Mouse (Mus musculus) hindbrain, embryonic 16.5 days (tissue): ENCODE results near the gene Mmp27. TPM values are rescaled to one million over a fixed set of nuclear protein-coding genes. Genes with fewer than 3 reads are reported as not detected.

Source experiments
- ATAC-seq: fragments of 200-750 bp; cut with Nextera tagmentation; 2 replicates; pipeline ENCODE4 v1.8.0; 2017; ENCODE audit warnings: moderate TSS enrichment, moderate library complexity
- H3K27ac ChIP-seq: fragments of 300-500 bp; sonication (generic); 2 replicates; pipeline ENCODE4 v1.5.1; 2014; ENCODE audit warnings: low read depth, mild to moderate bottlenecking, control low read depth, low read length, moderate library complexity
- H3K27me3 ChIP-seq: fragments of 300-500 bp; sonication (generic); replicated peaks from 2 replicates; pipeline ENCODE4 v1.6.1; 2014; ENCODE audit warnings: low read length; ENCODE audit not compliant: control insufficient read depth, insufficient read depth
- H3K36me3 ChIP-seq: fragments of 300-500 bp; sonication (generic); 2 replicates; pipeline ENCODE4 v1.6.1; 2014; ENCODE audit warnings: mild to moderate bottlenecking, low read length, moderate library complexity, mixed read lengths; ENCODE audit not compliant: control insufficient read depth, insufficient read depth
- H3K4me1 ChIP-seq: fragments of 300-500 bp; sonication (generic); 2 replicates; pipeline ENCODE4 v1.6.1; 2014; ENCODE audit warnings: low read depth, low read length; ENCODE audit not compliant: control insufficient read depth, insufficient read depth
- H3K4me2 ChIP-seq: fragments of 300-500 bp; sonication (generic); 2 replicates; pipeline ENCODE4 v1.6.1; 2014; ENCODE audit warnings: mild to moderate bottlenecking, low read length, control low read depth, moderate library complexity
- H3K4me3 ChIP-seq: fragments of 300-500 bp; sonication (generic); 2 replicates; pipeline ENCODE4 v1.5.1; 2014; ENCODE audit warnings: mild to moderate bottlenecking, low read length, control low read depth, moderate library complexity
- H3K9ac ChIP-seq: fragments of 300-500 bp; sonication (generic); 2 replicates; pipeline ENCODE4 v1.6.1; 2014; ENCODE audit warnings: low read depth, mild to moderate bottlenecking, control low read depth, low read length, moderate library complexity
- H3K9me3 ChIP-seq: fragments of 300-500 bp; sonication (generic); 2 replicates; pipeline ENCODE4 v1.6.1; 2014; ENCODE audit warnings: mild to moderate bottlenecking, low read length, moderate library complexity; ENCODE audit not compliant: control insufficient read depth
- WGBS: fragments of 180-500 bp; shearing (Covaris S2); extraction: QIAGEN DNeasy Blood & Tissue Kit; methylation state at CpG from one replicate; pipeline ENCODE4 v1.1.7; 2014; 5-methylcytosine and 5-hydroxymethylcytosine counted together
- polyA plus RNA-seq: library from polyadenylated mRNA; unstranded; fragments of >200 nt; fragmentation: Nextera tagmentation; extraction: Ambion mirVana; gene quantifications from 2 replicates; pipeline ENCODE4 v1.2.1, GENCODE M21; 2015

Gene Mmp27
- not detected in 2 replicates for polyA plus RNA-seq

DNA sequence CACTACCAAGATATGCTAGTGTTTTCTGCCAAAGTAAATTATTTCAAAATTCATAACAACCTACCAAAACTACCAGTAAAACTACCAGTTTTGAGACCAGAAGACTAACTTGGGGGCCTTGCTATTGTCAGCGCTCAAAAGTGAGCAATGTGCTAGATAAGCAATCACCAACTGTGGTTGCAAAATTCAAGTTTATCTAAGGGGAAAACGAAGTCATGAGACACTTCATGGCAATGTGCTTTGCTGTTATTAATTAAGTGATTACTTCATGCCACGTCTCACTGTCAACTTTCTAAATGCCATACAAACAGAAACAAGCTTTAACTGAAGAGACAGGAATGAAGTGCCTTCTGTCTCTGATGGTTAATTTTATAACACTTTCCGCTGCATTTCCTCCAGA is at the start of gene Mmp27:
Mmp27 (plus strand) TSS at position 235 of the 400 bp plus-strand sequence.
- 84% methylated on average over 4 of the region's 4 CpGs for WGBS
- H3K9me3 ChIP-seq: no peaks in the 10 kb centered on the region
- no peak within 1 kb of the TSS for H3K4me3 ChIP-seq
- H3K27ac ChIP-seq: no peak within 1 kb of the TSS
- no peak for ATAC-seq
- H3K4me2 ChIP-seq: no peak within 1 kb of the TSS
- H3K27me3 ChIP-seq: no peaks in the 10 kb centered on the region
- no peaks in the 10 kb centered on the region for H3K36me3 ChIP-seq
- no peak within 1 kb of the TSS for H3K9ac ChIP-seq
- H3K4me1 ChIP-seq: no peaks in the 10 kb centered on the region

DNA sequence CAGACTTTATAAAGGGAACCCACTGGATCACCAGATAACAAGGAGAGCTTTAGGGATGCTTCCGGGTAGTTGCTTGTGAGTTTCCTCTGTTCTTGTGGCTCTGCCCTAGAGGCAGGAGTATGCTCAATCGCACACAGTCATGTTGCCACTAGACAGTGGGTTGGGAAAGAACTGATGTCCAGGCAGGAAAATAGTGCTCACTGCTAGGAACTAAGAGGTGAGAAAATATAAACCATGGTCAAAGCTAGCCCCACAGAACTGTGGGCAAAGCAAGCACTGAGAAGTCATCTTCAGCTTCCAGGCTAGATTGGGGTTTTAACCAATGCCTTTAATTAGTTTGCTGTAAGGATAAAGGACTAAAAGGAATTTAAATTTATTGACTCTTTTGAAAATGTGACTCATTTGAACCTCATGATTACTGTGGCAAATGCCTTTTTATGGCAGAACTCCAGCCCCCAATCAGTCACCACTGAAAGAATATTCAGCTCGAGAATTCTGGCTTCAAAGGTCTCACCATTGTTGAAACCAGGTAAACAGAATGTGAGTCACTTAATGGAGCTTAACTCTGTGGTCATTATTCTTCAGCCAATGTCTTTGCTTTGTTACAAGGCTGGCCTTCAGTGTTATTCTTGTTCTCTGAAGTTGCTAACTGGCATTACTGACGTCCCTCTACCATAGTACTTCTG is 44.8 kb upstream of the Mmp27 start:
- no peak overlapping the region for H3K4me2 ChIP-seq
- 75% methylated on average over 4 of the region's 4 CpGs for WGBS
- no peak for ATAC-seq
- H3K9ac ChIP-seq: no peak overlapping the region
- no peaks in the 10 kb centered on the region for H3K36me3 ChIP-seq
- H3K4me1 ChIP-seq: no peaks in the 10 kb centered on the region
- H3K27me3 ChIP-seq: no peaks in the 10 kb centered on the region
- no peak overlapping the region for H3K4me3 ChIP-seq
- no peak overlapping the region for H3K27ac ChIP-seq
- no peaks in the 10 kb centered on the region for H3K9me3 ChIP-seq

DNA sequence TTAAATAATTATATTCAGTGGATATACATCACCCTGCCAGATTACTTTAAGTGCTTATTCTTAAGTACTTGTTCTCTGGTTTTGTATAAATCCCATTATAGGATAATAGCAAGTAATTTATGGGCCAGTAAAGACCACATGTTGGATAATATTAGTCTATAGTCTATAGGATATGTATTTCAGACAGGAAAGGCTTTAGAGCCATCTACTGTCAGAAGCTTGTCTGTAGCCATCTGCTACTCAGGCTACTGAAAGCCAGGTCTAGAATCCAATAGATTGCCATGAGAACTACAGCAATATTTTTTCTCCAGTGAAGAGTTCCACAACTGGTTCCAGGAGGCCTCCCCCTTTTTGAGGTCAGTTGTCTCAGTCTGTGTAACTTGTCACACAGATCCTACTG is 28.4 kb upstream of the Mmp27 start:
- no peak for ATAC-seq
- Histone ChIP-seq H3K4me2 (no peak overlapping the region), H3K4me3 (no peak overlapping the region), H3K27ac (no peak overlapping the region), H3K9me3 (no peaks in the 10 kb centered on the region), H3K27me3 (no peaks in the 10 kb centered on the region), H3K9ac (no peak overlapping the region), H3K4me1 (no peaks in the 10 kb centered on the region), H3K36me3 (no peaks in the 10 kb centered on the region)

DNA sequence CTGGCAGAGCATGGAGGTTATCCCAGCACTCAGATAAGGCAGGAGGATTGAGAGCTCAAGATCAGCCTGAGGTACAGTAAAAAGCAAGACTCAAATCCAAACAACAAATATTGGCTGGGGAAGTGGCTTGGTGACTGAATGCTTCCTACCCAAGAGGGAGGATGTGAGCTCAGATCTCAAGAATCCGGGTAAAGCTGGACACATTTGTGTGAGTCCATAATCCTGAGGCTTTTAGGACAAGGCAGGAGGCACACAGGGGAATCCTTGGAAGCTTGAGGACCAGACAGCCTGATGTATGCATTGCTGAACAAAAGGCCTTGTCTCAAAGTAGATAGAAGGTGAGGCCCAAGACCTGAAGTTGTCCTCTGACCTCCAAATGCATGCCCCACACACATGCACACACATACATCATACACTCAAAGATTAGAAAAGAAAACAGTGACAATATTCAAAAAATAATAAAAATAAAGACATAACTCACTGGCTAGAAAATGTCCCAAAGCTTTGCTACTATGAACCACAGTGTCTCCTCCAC is 26.2 kb upstream of the Mmp27 start:
- 69% methylated on average over 1 of the region's 1 CpGs for WGBS
- Histone ChIP-seq H3K27me3 (no peaks in the 10 kb centered on the region), H3K9me3 (no peaks in the 10 kb centered on the region), H3K9ac (no peak overlapping the region), H3K4me3 (no peak overlapping the region), H3K4me1 (no peaks in the 10 kb centered on the region), H3K27ac (no peak overlapping the region), H3K4me2 (no peak overlapping the region), H3K36me3 (no peaks in the 10 kb centered on the region)
- no peak for ATAC-seq

DNA sequence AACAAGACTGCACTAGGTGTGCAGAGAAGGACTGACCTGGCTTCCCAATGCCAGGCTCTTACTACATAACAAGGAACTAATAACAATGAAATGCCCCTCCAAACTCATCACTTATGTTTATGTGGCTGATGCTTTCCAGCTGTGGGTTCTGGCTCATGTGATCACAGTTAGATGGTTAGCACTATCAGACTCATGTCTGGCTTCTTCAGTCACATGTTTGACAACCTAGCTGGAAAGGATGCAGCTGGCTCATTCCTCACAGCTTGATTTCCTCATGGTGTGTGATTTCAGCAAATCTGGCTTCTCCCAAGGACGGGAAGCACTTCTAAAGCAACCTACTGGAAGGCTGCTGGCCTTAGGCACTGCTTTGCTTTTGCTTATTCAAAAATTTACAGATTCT is 25.7 kb upstream of the Mmp27 start:
- 61% methylated on average over 1 of the region's 1 CpGs for WGBS

DNA sequence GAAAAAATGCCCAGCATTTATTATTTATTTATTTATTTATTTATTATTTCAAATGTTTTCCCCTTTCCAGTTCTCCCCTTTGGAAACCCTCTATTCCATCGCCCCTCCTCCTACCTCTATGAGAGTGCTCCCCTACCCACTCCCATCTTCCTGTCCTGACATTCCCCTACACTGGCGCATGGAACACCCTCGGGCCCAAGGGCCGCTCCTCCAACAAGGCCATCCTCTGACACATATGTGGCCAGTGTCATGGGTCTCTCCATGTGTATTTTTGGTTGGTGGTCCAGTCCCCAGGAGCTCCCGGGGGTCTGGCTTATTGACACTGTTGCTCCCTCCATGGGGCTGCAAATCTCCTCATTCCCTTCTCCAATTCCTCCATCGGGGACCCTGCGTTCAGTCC is 25.3 kb upstream of the Mmp27 start:
- H3K9ac ChIP-seq: no peak overlapping the region
- no peaks in the 10 kb centered on the region for H3K36me3 ChIP-seq
- 91% methylated on average over 7 of the region's 7 CpGs for WGBS
- no peaks in the 10 kb centered on the region for H3K9me3 ChIP-seq
- no peak overlapping the region for H3K4me2 ChIP-seq
- H3K4me3 ChIP-seq: no peak overlapping the region
- ATAC-seq: no peak
- no peaks in the 10 kb centered on the region for H3K4me1 ChIP-seq
- H3K27me3 ChIP-seq: no peaks in the 10 kb centered on the region
- H3K27ac ChIP-seq: no peak overlapping the region

More for the DNA sequence above, 25.7 kb upstream of the Mmp27 start:
- Histone ChIP-seq H3K27me3 (no peaks in the 10 kb centered on the region), H3K4me3 (no peak overlapping the region), H3K27ac (no peak overlapping the region), H3K4me1 (no peaks in the 10 kb centered on the region), H3K9ac (no peak overlapping the region), H3K4me2 (no peak overlapping the region), H3K9me3 (no peaks in the 10 kb centered on the region), H3K36me3 (no peaks in the 10 kb centered on the region)
- no peak for ATAC-seq

DNA sequence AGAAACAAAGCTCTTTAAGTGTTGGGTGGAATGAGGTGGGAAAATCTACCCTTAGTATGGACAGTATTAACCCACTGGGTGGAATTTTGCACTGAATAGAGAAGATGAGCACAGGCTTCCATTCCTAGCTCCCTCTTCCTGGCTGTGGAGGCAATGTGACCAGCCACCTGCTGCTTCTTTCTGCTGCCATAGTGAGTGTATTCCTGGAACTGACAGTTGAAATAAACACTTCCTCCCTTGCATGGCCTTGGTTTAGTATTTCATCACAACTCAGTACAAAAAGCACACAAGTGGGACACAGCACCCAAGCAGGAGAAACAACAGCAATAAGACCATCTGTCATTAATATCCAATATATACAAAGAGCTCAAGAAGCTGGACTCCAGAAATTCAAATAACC is 19.3 kb upstream of the Mmp27 start:
- Histone ChIP-seq H3K27ac (no peak overlapping the region), H3K4me1 (no peaks in the 10 kb centered on the region), H3K4me3 (no peak overlapping the region), H3K9me3 (no peaks in the 10 kb centered on the region), H3K27me3 (no peaks in the 10 kb centered on the region), H3K4me2 (no peak overlapping the region), H3K9ac (no peak overlapping the region), H3K36me3 (no peaks in the 10 kb centered on the region)
- ATAC-seq: no peak

DNA sequence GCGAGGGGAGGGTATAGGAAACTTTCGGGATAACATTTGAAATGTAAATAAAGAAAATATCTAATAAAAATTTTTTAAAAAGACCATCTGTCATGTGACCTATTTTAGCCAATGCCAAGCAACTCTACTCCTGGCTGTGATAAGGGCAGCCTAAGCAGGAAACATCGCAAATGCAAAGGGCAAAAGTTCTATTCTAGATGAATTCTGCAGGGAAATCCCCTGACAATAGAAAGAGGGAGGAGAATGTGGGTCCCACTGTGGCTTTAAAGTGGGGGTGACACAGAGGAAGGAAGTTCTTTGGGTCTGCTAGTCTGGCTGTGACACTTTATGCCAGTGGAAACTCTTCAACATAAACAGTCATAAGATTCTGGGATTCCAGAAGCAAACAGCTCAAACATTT is 17.7 kb upstream of the Mmp27 start:
- Histone ChIP-seq H3K27ac (no peak overlapping the region), H3K9me3 (no peaks in the 10 kb centered on the region), H3K4me1 (no peaks in the 10 kb centered on the region), H3K36me3 (no peaks in the 10 kb centered on the region), H3K9ac (no peak overlapping the region), H3K4me2 (no peak overlapping the region), H3K4me3 (no peak overlapping the region), H3K27me3 (no peaks in the 10 kb centered on the region)
- ATAC-seq: no peak
- 79% methylated on average over 3 of the region's 3 CpGs for WGBS

DNA sequence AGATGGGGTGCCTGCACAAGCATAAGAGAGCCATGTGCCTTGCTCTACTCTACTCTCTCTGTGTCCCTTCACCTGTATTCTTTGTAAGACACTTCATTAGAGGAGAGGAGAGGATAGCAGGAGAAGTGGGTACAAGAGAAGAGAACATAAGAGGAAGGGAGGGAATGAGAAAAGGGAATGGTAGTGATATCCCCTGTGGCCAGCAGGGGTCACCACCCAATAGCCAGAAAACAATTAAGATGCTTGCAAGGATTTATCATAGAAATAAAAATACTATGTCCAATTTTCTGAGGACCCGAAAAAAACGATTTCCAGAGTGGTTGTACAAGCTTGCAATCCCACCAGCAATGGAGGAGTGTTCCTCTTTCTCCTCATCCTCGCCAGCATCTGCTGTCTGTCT is 16.8 kb upstream of the Mmp27 start:
- H3K9ac ChIP-seq: no peak overlapping the region
- H3K4me2 ChIP-seq: no peak overlapping the region
- H3K27ac ChIP-seq: no peak overlapping the region
- H3K27me3 ChIP-seq: no peaks in the 10 kb centered on the region
- no peaks in the 10 kb centered on the region for H3K36me3 ChIP-seq
- no peak overlapping the region for H3K4me3 ChIP-seq
- H3K9me3 ChIP-seq: no peaks in the 10 kb centered on the region
- no peaks in the 10 kb centered on the region for H3K4me1 ChIP-seq
- WGBS: 39% methylated on average over 3 of the region's 3 CpGs
- no peak for ATAC-seq
